Mouse (Mus musculus) heart, adult 8-10 months (tissue): ENCODE results near the gene Egfr. TPM values are rescaled to one million over a fixed set of nuclear protein-coding genes. Genes with fewer than 3 reads are reported as not detected.

ENCODE experiments used
- DNase-seq: peaks from one replicate; pipeline ENCODE4 v3.0.0; 2022; ENCODE audit warnings: low spot score
- total RNA-seq, 4 experiments: library from RNA; stranded (reverse); gene quantifications; 2 replicates each; pipeline ENCODE4 v1.2.4; 2022

Egfr gene
- total RNA-seq, 4 experiments from 2014 or later = 4.1 to 6.4 (median 5.1) TPM

DNA sequence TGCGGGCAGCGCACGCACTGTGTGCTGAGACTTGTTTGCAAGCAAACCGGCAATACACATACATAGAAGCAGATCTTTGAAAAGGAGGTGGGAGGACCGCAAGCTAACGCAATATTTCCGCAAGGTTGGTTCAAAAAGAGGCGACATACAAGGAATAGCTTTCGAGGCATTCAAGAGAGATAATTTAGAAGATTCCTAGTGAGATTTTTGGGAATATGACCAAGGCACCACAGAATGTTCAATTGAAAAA is 199.7 kb downstream of the Egfr start:
- no peak for DNase-seq

DNA sequence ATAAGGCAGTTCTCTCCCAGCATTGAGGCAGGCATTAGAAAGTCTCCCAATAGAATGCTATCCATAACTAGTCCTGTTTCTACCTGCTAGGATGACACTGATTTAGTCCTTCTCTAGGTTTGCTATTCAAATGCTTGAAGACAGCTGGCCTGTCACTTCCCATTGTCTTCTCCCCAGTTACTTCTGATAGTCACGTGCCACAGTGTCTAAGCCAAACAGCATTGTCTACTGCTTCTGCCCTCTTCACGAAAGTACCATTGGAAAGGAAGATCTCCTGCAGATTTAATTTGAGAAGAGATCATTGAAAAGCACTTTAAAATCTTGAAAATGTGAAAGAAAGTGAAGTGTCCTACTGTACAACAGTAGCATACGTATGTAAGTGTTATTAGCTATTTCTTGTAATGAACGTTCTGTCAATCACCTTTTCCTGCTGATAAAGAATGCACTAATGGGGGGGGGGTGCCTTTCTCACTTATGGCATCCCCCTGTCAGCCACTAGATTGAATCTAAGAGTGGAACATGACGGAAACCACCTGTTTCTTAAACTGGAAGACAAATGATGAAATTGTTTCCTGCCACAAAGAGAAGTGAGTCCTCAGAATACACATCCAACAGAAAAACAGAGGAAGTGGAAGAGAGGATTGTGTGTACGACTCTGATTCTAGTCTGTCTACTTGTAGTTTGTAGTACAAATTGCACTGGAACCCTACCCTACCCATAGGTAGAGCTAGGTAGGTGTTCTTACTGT is 204.3 kb downstream of the Egfr start:
- DNase-seq = no peak

DNA sequence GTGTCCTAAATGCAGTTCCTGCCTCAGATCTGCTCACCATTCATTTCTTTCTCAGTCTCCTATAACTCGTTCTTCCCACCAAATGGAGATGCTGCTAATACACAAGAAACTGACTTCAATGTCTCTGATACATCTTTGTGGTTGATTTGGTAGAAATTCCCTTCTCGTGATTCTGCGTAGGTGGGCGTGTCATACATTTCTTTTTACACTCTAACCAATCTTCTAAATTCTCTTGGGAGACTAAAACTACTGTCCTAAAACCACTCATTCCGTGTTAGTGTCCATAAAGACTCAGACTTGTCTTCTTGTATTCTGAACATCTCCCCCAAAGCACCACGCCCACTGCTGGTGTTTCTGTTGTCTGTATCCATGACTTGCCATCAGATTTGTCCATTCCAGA is 205.0 kb downstream of the Egfr start:
- DNase-seq = no peak

DNA sequence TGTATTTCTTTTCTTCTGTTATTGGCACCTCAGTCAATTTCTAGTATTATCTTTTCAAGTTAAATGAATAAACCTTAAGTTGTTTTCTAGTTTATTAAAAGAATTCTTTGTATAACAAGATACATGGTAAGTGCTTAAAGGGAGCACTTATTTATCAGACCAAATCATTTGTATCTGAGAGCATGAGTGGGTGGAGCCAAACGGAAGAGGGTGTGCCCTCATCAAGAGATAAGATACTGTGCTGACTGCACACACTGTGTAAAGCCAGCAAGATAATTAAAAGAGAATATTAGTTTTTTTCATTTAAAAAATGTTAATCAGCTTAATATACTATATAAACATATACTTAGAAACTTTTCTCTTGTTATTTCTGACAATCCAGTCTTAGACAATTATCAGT is 206.5 kb downstream of the Egfr start:
- DNase-seq = no peak

Other genes starting within 250 kb of the Egfr start
- gene Sec61g, start 243.7 kb upstream of the Egfr start, total RNA-seq = 1 to 10 TPM; 2.4 to 6.1 (median 3.8) TPM
- under 1 TPM; 0.11 to 0.28 (median 0.19) TPM for gene Fbxo48, start 199.2 kb downstream of the Egfr start, total RNA-seq